Mouse (Mus musculus): ENCODE results near the gene Olfr944. TPM values are rescaled to one million over a fixed set of nuclear protein-coding genes. Genes with fewer than 3 reads are reported as not detected.

Gene Olfr944
- polyA plus RNA-seq (2017; shearing (Covaris generic)): not detected

GRCm38 (mm10) chr9:39201620-39202019 lies at the start of gene Olfr944:
Gene Olfr944 (plus strand): TSS chr9:39201920.

GRCm38 (mm10) chr9:39166004-39166403 lies 35.7 kb upstream of the Olfr944 start, which contains the start of gene Olfr943:
Gene Olfr943 (plus strand): TSS chr9:39166304.

GRCm38 (mm10) chr9:39249894-39250293 lies 48.2 kb downstream of the Olfr944 start, which contains the start of gene Olfr1537:
Gene Olfr1537 (minus strand): TSS chr9:39249994.

Other genes with a start within 250 kb of the Olfr944 start
- 0.09 TPM for gene Olfr933, start 229.6 kb upstream of the Olfr944 start, polyA plus RNA-seq (2017; shearing (Covaris generic))
- gene Olfr934, start 213.6 kb upstream of the Olfr944 start, polyA plus RNA-seq (2017; shearing (Covaris generic)): not detected
- not detected for gene Olfr935, start 202.2 kb upstream of the Olfr944 start, polyA plus RNA-seq (2017; shearing (Covaris generic))
- gene Olfr146, start 178.5 kb upstream of the Olfr944 start, polyA plus RNA-seq (2017; shearing (Covaris generic)): not detected
- gene Olfr937, start 137.0 kb upstream of the Olfr944 start, polyA plus RNA-seq (2017; shearing (Covaris generic)): not detected
- not detected for gene Olfr938, start 123.0 kb upstream of the Olfr944 start, polyA plus RNA-seq (2017; shearing (Covaris generic))
- gene Olfr27, start 73.8 kb upstream of the Olfr944 start, polyA plus RNA-seq (2017; shearing (Covaris generic)): not detected
- 0.05 TPM for gene Olfr943, start 35.6 kb upstream of the Olfr944 start, polyA plus RNA-seq (2017; shearing (Covaris generic))
- not detected for gene Olfr1537, start 48.1 kb downstream of the Olfr944 start, polyA plus RNA-seq (2017; shearing (Covaris generic))
- not detected for gene Olfr945, start 74.9 kb downstream of the Olfr944 start, polyA plus RNA-seq (2017; shearing (Covaris generic))
- not detected for gene Olfr948, start 124.1 kb downstream of the Olfr944 start, polyA plus RNA-seq (2017; shearing (Covaris generic))
- not detected for gene Olfr951, start 185.5 kb downstream of the Olfr944 start, polyA plus RNA-seq (2017; shearing (Covaris generic))
- gene Olfr952, start 225.2 kb downstream of the Olfr944 start, polyA plus RNA-seq (2017; shearing (Covaris generic)): not detected